Mouse (Mus musculus): Measurements from ENCODE around the gene Icam2. TPM values are rescaled to one million over a fixed set of nuclear protein-coding genes. Genes with fewer than 3 reads are reported as not detected.
A peak's percentile ranks its signal among the peaks of the same experiment; 100 is the strongest.

Icam2 gene
- total and polyA plus RNA-seq, 3 experiments, result 22.0 to 46.8 (median 22.4) TPM

DNA sequence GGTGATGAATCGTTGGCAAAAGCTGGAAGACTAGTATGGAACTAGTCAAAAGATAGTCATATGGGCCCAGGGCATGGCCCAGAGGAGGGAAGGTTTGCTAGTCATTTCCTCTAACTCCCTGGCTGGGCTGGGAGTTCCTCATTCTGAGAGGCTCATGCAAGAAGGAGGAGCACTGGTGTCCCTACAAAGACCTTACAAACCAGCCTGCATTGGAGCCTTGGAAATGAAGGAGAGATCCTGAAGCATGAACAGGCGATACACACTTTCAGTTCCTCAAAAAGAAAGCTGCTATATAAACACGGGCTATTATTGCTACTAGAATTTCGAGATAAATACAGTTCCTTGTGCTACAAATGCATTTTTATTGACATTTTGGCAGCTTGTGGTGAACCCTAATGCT, 40.2 kb upstream of the Icam2 start:
- 82% methylated on average over 4 of the region's 4 CpGs for whole genome bisulfite sequencing
- H3K27me3 ChIP-seq (ENCODE audit: control insufficient read depth, insufficient read depth, low read length), result no peaks in the 10 kb centered on the region
- H3K4me1 ChIP-seq (ENCODE audit: control insufficient read depth, insufficient read depth, low read length), result peaks cover 5% of the 10 kb centered on the region
- H3K9ac ChIP-seq (ENCODE audit: low read depth, low read length), result no peak overlapping the region
- H3K36me3 ChIP-seq (ENCODE audit: control insufficient read depth, insufficient read depth, low read length), result peaks cover 2% of the 10 kb centered on the region
- H3K79me2 ChIP-seq (replicated peaks; ENCODE audit: control insufficient read depth, insufficient read depth, low read length), result no peaks in the 10 kb centered on the region
- H3K4me3 ChIP-seq, result no peak overlapping the region
- DNase-seq, result peak in 1 of 2 experiments; percentile 45
- intact Hi-C loops (cut with DNase I), result no loop called here
- H3K27ac ChIP-seq, result no peak overlapping the region; the same call in 1 of the 2 replicates
- TF ChIP-seq CTCF (IDR thresholded peaks at IDR 0.05) (no peak), EP300 (IDR thresholded peaks at IDR 0.05; ENCODE audit: insufficient read depth, low read depth, low read length) (no peak), POLR2A (IDR thresholded peaks at IDR 0.05; ENCODE audit: insufficient read depth, low read depth, low read length) (no peak)

GRCm38 (mm10) chr11:106426447-106426846, 38.6 kb upstream of the Icam2 start:
- Histone ChIP-seq H3K36me3 (ENCODE audit: control insufficient read depth, insufficient read depth, low read length) (peaks cover 2% of the 10 kb centered on the region), H3K27ac (no peak overlapping the region), H3K4me1 (ENCODE audit: control insufficient read depth, insufficient read depth, low read length) (peaks cover 5% of the 10 kb centered on the region), H3K9ac (ENCODE audit: low read depth, low read length) (no peak overlapping the region), H3K27me3 (ENCODE audit: control insufficient read depth, insufficient read depth, low read length) (no peaks in the 10 kb centered on the region), H3K79me2 (replicated peaks; ENCODE audit: control insufficient read depth, insufficient read depth, low read length) (no peaks in the 10 kb centered on the region), H3K4me3 (no peak overlapping the region)
- TF ChIP-seq EP300 (IDR thresholded peaks at IDR 0.05; ENCODE audit: insufficient read depth, low read depth, low read length), result no peak
- TF ChIP-seq POLR2A (IDR thresholded peaks at IDR 0.05; ENCODE audit: insufficient read depth, low read depth, low read length), result no peak
- TF ChIP-seq CTCF (IDR thresholded peaks at IDR 0.05), result no peak
- 92% methylated on average over 4 of the region's 4 CpGs for WGBS
- intact Hi-C loops (cut with DNase I), result no loop called here
- no peak for DNase-seq

GRCm38 (mm10) chr11:106425201-106425600, 37.3 kb upstream of the Icam2 start:
- intact Hi-C loops (cut with DNase I), result no loop called here
- no peak overlapping the region for H3K9ac ChIP-seq (ENCODE audit: low read depth, low read length)
- H3K36me3 ChIP-seq (ENCODE audit: control insufficient read depth, insufficient read depth, low read length), result peaks cover 2% of the 10 kb centered on the region
- H3K4me1 ChIP-seq (ENCODE audit: control insufficient read depth, insufficient read depth, low read length), result peaks cover 5% of the 10 kb centered on the region
- 94% methylated on average over 5 of the region's 5 CpGs for WGBS
- no peak for DNase-seq
- H3K27ac ChIP-seq, result no peak overlapping the region
- TF ChIP-seq EP300 (IDR thresholded peaks at IDR 0.05; ENCODE audit: insufficient read depth, low read depth, low read length), result no peak
- no peak for TF ChIP-seq POLR2A (IDR thresholded peaks at IDR 0.05; ENCODE audit: insufficient read depth, low read depth, low read length)
- TF ChIP-seq CTCF (IDR thresholded peaks at IDR 0.05), result no peak
- no peak overlapping the region for H3K4me3 ChIP-seq
- no peaks in the 10 kb centered on the region for H3K27me3 ChIP-seq (ENCODE audit: control insufficient read depth, insufficient read depth, low read length)
- H3K79me2 ChIP-seq (replicated peaks; ENCODE audit: control insufficient read depth, insufficient read depth, low read length), result no peaks in the 10 kb centered on the region

DNA sequence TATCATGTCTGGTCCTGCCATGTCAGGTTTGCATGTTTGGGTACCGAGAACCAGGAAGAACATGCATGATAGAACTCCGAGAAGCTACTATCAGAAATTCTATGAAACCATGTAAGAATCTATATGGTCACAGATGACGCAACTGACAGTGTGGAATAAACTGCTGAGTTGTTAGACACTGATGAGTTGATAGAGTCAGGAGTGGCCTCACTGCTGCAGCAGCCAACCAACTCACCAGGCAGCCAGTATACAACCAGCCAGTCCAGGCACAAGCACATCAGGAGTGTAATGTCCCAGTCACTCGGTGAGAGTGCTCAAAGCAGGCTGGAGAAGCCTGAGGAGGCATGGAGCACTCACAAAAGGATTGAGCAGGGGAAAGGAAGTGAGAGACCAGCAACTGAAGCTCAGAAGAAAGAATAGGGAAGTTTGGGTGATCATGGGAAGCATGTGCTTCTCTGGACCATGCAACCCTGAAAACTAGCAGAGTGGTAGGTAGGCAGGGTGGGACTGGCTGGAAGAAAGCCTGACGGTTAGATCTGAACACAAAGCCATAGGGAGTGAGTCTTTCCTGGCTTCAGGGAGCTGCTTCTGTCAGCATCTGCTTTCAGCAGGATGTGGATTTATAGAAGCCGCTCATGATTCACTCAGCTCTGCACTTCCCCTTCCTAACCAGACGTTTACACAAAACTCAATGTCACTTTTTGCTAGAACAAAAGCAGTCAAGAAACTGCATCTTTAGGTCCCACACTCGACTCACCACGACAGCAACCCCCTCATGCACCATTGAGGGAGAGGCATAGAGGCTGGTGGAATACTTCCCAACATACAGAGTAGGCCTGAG, 31.6 kb upstream of the Icam2 start:
- intact Hi-C loops (cut with DNase I), result loop anchor here (1.0 to 5.0 kb wide), 3 partner anchors 193 to 323 kb away; partner anchors contain the start of gene Tex2
- Histone ChIP-seq H3K4me3 (no peak overlapping the region), H3K27ac (no peak overlapping the region), H3K79me2 (replicated peaks; ENCODE audit: control insufficient read depth, insufficient read depth, low read length) (no peaks in the 10 kb centered on the region), H3K36me3 (ENCODE audit: control insufficient read depth, insufficient read depth, low read length) (no peaks in the 10 kb centered on the region; the same call in 1 of the 2 replicates), H3K27me3 (ENCODE audit: control insufficient read depth, insufficient read depth, low read length) (no peaks in the 10 kb centered on the region), H3K9ac (ENCODE audit: low read depth, low read length) (no peak overlapping the region), H3K4me1 (ENCODE audit: control insufficient read depth, insufficient read depth, low read length) (no peaks in the 10 kb centered on the region)
- TF ChIP-seq CTCF (IDR thresholded peaks at IDR 0.05), result no peak
- WGBS, result 62% methylated on average over 9 of the region's 9 CpGs
- peak in 1 of 2 experiments; percentile 33 for DNase-seq

- no peak overlapping the region for H3K27ac ChIP-seq
- H3K79me2 ChIP-seq (replicated peaks; ENCODE audit: control insufficient read depth, insufficient read depth, low read length), result no peaks in the 10 kb centered on the region
- no peaks in the 10 kb centered on the region for H3K4me1 ChIP-seq (ENCODE audit: control insufficient read depth, insufficient read depth, low read length)
- intact Hi-C loops (cut with DNase I), result loop anchor here (1.0 to 5.0 kb wide), 4 partner anchors 73 to 324 kb away; partner anchors contain the start of gene Tex2
- DNase-seq, result peak; percentile 80
- 36% methylated on average over 4 of the region's 4 CpGs for WGBS
- no peaks in the 10 kb centered on the region; the same call in 1 of the 2 replicates for H3K36me3 ChIP-seq (ENCODE audit: control insufficient read depth, insufficient read depth, low read length)
- no peak overlapping the region for H3K4me3 ChIP-seq
- no peaks in the 10 kb centered on the region for H3K27me3 ChIP-seq (ENCODE audit: control insufficient read depth, insufficient read depth, low read length)
- TF ChIP-seq EP300 (IDR thresholded peaks at IDR 0.05; ENCODE audit: insufficient read depth, low read depth, low read length), result peak; percentile 89
- TF ChIP-seq CTCF (IDR thresholded peaks at IDR 0.05), result no peak; the same call in 1 of the 2 replicates
- no peak overlapping the region for H3K9ac ChIP-seq (ENCODE audit: low read depth, low read length)
Measured at GRCm38 (mm10) chr11:106418622-106419196, 30.8 kb upstream of the Icam2 start.

DNA sequence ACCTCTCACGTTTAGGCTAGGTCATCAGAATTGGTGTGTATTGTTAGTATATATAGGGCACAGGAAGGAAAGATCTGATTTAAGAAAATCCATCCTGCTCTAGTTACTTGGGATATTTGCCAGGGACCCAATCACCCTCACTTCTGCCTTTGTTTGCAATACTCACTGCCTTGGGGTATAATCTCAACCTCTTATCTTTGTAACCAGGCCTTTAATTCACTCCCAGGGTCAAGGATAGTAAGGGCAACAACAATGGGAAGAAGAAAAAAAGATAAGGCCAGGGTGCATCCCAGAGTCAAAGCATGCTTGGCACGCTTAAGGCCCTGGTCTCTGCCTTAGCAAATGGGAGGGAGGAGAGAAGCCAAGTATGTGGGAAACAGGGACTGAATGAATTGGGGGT, 30.0 kb upstream of the Icam2 start:
- Histone ChIP-seq H3K4me1 (ENCODE audit: control insufficient read depth, insufficient read depth, low read length) (no peaks in the 10 kb centered on the region), H3K79me2 (replicated peaks; ENCODE audit: control insufficient read depth, insufficient read depth, low read length) (no peaks in the 10 kb centered on the region), H3K4me3 (no peak overlapping the region), H3K27me3 (ENCODE audit: control insufficient read depth, insufficient read depth, low read length) (no peaks in the 10 kb centered on the region), H3K9ac (ENCODE audit: low read depth, low read length) (no peak overlapping the region), H3K27ac (no peak overlapping the region), H3K36me3 (ENCODE audit: control insufficient read depth, insufficient read depth, low read length) (no peaks in the 10 kb centered on the region; the same call in 1 of the 2 replicates)
- no peak for DNase-seq
- intact Hi-C loops (cut with DNase I), result loop anchor here (1.0 to 5.0 kb wide), 3 partner anchors 73 to 325 kb away; partner anchors contain the start of gene Tex2
- 83% methylated on average over 2 of the region's 2 CpGs for WGBS
- TF ChIP-seq POLR2A (IDR thresholded peaks at IDR 0.05; ENCODE audit: insufficient read depth, low read depth, low read length), result no peak
- no peak for TF ChIP-seq EP300 (IDR thresholded peaks at IDR 0.05; ENCODE audit: insufficient read depth, low read depth, low read length)
- no peak for TF ChIP-seq CTCF (IDR thresholded peaks at IDR 0.05)
